Mouse (Mus musculus) myocyte (in vitro differentiated cells): Measurements from ENCODE around the gene Hpn. TPM values are rescaled to one million over a fixed set of nuclear protein-coding genes. Genes with fewer than 3 reads are reported as not detected.

Experiments
- H3K27me3 ChIP-seq: one replicate; pipeline ENCODE4 v1.6.1; 2011; ENCODE audit not compliant: control insufficient read depth, insufficient read depth, insufficient read length
- H3K36me3 ChIP-seq: one replicate; pipeline ENCODE4 v1.6.1; 2011; ENCODE audit not compliant: control insufficient read depth, insufficient read depth
- H3K4me2 ChIP-seq: one replicate; pipeline ENCODE4 v1.6.1; 2011; ENCODE audit warnings: low read depth, control low read depth
- H3K4me3 ChIP-seq: one replicate; pipeline ENCODE4 v1.5.1; 2011; ENCODE audit warnings: mild to moderate bottlenecking, control low read depth, moderate library complexity
- H3K79me2 ChIP-seq: one replicate; pipeline ENCODE4 v1.6.1; 2011; ENCODE audit not compliant: control insufficient read depth, insufficient read depth
- H3ac ChIP-seq: one replicate; pipeline ENCODE4 v1.6.1; 2011; ENCODE audit not compliant: control insufficient read depth, insufficient read length
- CEBPB ChIP-seq: IDR thresholded peaks from 2 replicates; pipeline ENCODE4 v1.6.1; 2011; ENCODE audit warnings: mild to moderate bottlenecking, moderate library complexity; ENCODE audit not compliant: poor library complexity, insufficient read depth, severe bottlenecking
- E2F4 ChIP-seq: IDR thresholded peaks from one replicate; pipeline ENCODE4 v1.6.1; 2011; ENCODE audit warnings: mild to moderate bottlenecking, control low read depth, moderate library complexity; ENCODE audit not compliant: insufficient read depth
- MAX ChIP-seq: IDR thresholded peaks from one replicate; pipeline ENCODE4 v1.6.1; 2011; ENCODE audit warnings: low read depth, mild to moderate bottlenecking, control low read depth
- MYOD1 ChIP-seq, 3 experiments: IDR thresholded peaks; one replicate each; pipeline ENCODE4 v1.6.1; 2011; ENCODE audit warnings: control low read depth in 2 of 3, low read depth in 2 of 3, mild to moderate bottlenecking in 2 of 3, moderate library complexity in 1 of 3; ENCODE audit not compliant: insufficient read length in 2 of 3, control insufficient read depth in 1 of 3
- MYOG ChIP-seq, 3 experiments: IDR thresholded peaks; one replicate each; pipeline ENCODE4 v1.6.1; 2011; ENCODE audit warnings: control low read depth in 2 of 3, low read depth in 2 of 3, mild to moderate bottlenecking in 2 of 3; ENCODE audit not compliant: insufficient read length in 2 of 3, control insufficient read depth in 1 of 3, insufficient read depth in 1 of 3
- POLR2A ChIP-seq: IDR thresholded peaks from one replicate; pipeline ENCODE4 v1.6.1; 2011; ENCODE audit warnings: low read depth, mild to moderate bottlenecking, control low read depth, moderate library complexity; ENCODE audit not compliant: insufficient read length
- POLR2AphosphoS2 ChIP-seq: IDR thresholded peaks from one replicate; pipeline ENCODE4 v1.6.1; 2011; ENCODE audit warnings: low read depth, control low read depth; ENCODE audit not compliant: insufficient read length
- REST ChIP-seq: IDR thresholded peaks from one replicate; pipeline ENCODE4 v1.6.1; 2011; ENCODE audit warnings: mild to moderate bottlenecking, control low read depth, moderate library complexity; ENCODE audit not compliant: insufficient read depth, insufficient read length
- SRF ChIP-seq: IDR thresholded peaks from one replicate; pipeline ENCODE4 v1.6.1; 2011; ENCODE audit warnings: low read depth; ENCODE audit not compliant: control insufficient read depth, insufficient read length
- TCF12 ChIP-seq: IDR thresholded peaks from one replicate; pipeline ENCODE4 v1.6.1; 2011; ENCODE audit warnings: mild to moderate bottlenecking, control low read depth; ENCODE audit not compliant: poor library complexity, insufficient read depth, severe bottlenecking
- TCF3 ChIP-seq: IDR thresholded peaks from one replicate; pipeline ENCODE4 v1.6.1; 2011; ENCODE audit warnings: low read depth, control low read depth; ENCODE audit not compliant: insufficient read length
- USF1 ChIP-seq: IDR thresholded peaks from one replicate; pipeline ENCODE4 v1.6.1; 2011; ENCODE audit warnings: low read depth, mild to moderate bottlenecking, control low read depth, moderate library complexity
- polyA plus RNA-seq: library from polyadenylated mRNA; unstranded; fragments of >200 nt; fragmentation: generic; extraction: Trizol; gene quantifications from one replicate; pipeline ENCODE4 v1.2.1, GENCODE M21; 2012; ENCODE audit warnings: missing spikeins

Gene Hpn
- polyA plus RNA-seq, 1 experiment, result not detected

- Histone ChIP-seq H3K4me2 (no peak overlapping the region), H3K79me2 (no peaks in the 10 kb centered on the region), H3K36me3 (no peaks in the 10 kb centered on the region), H3ac (no peak overlapping the region), H3K27me3 (no peaks in the 10 kb centered on the region), H3K4me3 (no peak overlapping the region)
- TF ChIP-seq CEBPB, result no peak
- TF ChIP-seq MAX, result no peak
- TF ChIP-seq POLR2AphosphoS2, result no peak
- no peak for TF ChIP-seq SRF
- no peak for TF ChIP-seq E2F4
- no peak for TF ChIP-seq TCF3
These were observed 29.9 kb downstream of the Hpn start for GRCm38 (mm10) chr7:31085171-31085570.

GRCm38 (mm10) chr7:31084140-31084539, 30.9 kb downstream of the Hpn start:
- no peaks in the 10 kb centered on the region for H3K79me2 ChIP-seq
- no peak overlapping the region for H3K4me3 ChIP-seq
- no peak for TF ChIP-seq MAX
- no peak for TF ChIP-seq POLR2A
- no peak for TF ChIP-seq MYOG (IDR thresholded peaks at IDR 0.05; ENCODE audit: control insufficient read depth in 1 of 3, insufficient read depth in 1 of 3, insufficient read length in 2 of 3, low read depth in 2 of 3)
- TF ChIP-seq POLR2AphosphoS2, result no peak
- TF ChIP-seq MYOD1 (IDR thresholded peaks at IDR 0.05; ENCODE audit: control insufficient read depth in 1 of 3, insufficient read length in 2 of 3, low read depth in 2 of 3), result no peak
- TF ChIP-seq CEBPB, result no peak
- no peak for TF ChIP-seq E2F4
- TF ChIP-seq TCF12, result no peak
- TF ChIP-seq TCF3, result no peak
- TF ChIP-seq REST, result no peak
- TF ChIP-seq SRF, result no peak
- no peak for TF ChIP-seq USF1
- no peaks in the 10 kb centered on the region for H3K36me3 ChIP-seq
- H3K4me2 ChIP-seq, result no peak overlapping the region
- H3ac ChIP-seq, result no peak overlapping the region
- no peaks in the 10 kb centered on the region for H3K27me3 ChIP-seq

- TF ChIP-seq REST (no peak), POLR2A (no peak), MAX (no peak), E2F4 (no peak), MYOG (IDR thresholded peaks at IDR 0.05; ENCODE audit: control insufficient read depth in 1 of 3, insufficient read depth in 1 of 3, insufficient read length in 2 of 3, low read depth in 2 of 3) (no peak)
- H3K36me3 ChIP-seq, result no peaks in the 10 kb centered on the region
- H3K4me3 ChIP-seq, result no peak overlapping the region
- H3K27me3 ChIP-seq, result no peaks in the 10 kb centered on the region
- H3K79me2 ChIP-seq, result no peaks in the 10 kb centered on the region
- H3K4me2 ChIP-seq, result no peak overlapping the region
- no peak overlapping the region for H3ac ChIP-seq
These were observed 32.1 kb downstream of the Hpn start for GRCm38 (mm10) chr7:31082831-31083588.

GRCm38 (mm10) chr7:31082106-31082505, 33.0 kb downstream of the Hpn start:
- no peaks in the 10 kb centered on the region for H3K36me3 ChIP-seq
- no peak overlapping the region for H3K4me2 ChIP-seq
- TF ChIP-seq MYOG (IDR thresholded peaks at IDR 0.05; ENCODE audit: control insufficient read depth in 1 of 3, insufficient read depth in 1 of 3, insufficient read length in 2 of 3, low read depth in 2 of 3) (no peak), CEBPB (no peak), POLR2A (no peak), MYOD1 (IDR thresholded peaks at IDR 0.05; ENCODE audit: control insufficient read depth in 1 of 3, insufficient read length in 2 of 3, low read depth in 2 of 3) (no peak), POLR2AphosphoS2 (no peak)
- H3K4me3 ChIP-seq, result no peak overlapping the region
- H3K79me2 ChIP-seq, result no peaks in the 10 kb centered on the region
- H3K27me3 ChIP-seq, result peaks cover 3% of the 10 kb centered on the region
- no peak overlapping the region for H3ac ChIP-seq

GRCm38 (mm10) chr7:31081106-31081505, 34.0 kb downstream of the Hpn start:
- Histone ChIP-seq H3K4me3 (no peak overlapping the region), H3K27me3 (peaks cover 9% of the 10 kb centered on the region), H3K79me2 (no peaks in the 10 kb centered on the region), H3K4me2 (no peak overlapping the region), H3ac (no peak overlapping the region), H3K36me3 (no peaks in the 10 kb centered on the region)
- TF ChIP-seq TCF12 (no peak), REST (no peak)
